Mouse (Mus musculus) urinary bladder, postnatal 36 days (tissue): ENCODE data around the gene Gm47996.
"Not testable (repeated sequence)": the region's sequence is repeated elsewhere in the genome, so short reads cannot be mapped to it uniquely, and the experiment has no call there.

Experiments used
- DNase-seq, 2 experiments: peaks; one replicate each; pipeline ENCODE4 v3.0.0; 2022; ENCODE audit warnings: low spot score in 2 of 2, mixed read lengths in 1 of 2

Gm47996 gene

DNA sequence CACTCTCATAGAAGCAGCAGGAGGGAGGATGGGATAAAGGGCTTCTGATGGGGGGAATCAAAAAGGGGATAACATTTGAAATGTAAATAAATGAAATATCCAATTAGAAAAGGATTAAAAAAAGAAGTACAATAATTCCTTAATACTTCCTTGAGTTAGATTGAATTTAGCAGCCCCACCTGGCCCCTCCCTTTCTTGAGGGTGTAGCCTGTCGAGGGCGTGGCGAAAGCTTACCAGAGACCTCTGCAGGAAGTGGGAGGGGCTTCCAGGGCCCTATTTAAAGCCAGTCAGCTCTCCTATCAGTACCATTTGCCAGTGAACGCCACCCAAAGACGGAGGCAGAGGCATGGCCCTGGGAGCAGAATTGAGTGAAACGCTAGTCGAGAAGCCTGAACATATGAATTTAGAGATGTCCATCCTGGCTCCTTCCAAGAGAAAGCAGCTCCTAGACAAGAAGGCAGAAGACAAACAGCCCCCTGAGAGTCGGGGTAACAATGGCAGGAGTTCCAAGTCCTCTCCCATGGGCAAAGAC, at the start of gene Gm47996:
Gene Gm47996 (plus strand): TSS at position 308 of the 532 bp plus-strand sequence.
- not testable (repeated sequence) for DNase-seq

- no peak for DNase-seq
Observed at GRCm38 (mm10) chr1:151166031-151166430, 43.9 kb upstream of the Gm47996 start.

- no peak for DNase-seq
Observed at GRCm38 (mm10) chr1:151167297-151168047, 42.5 kb upstream of the Gm47996 start.

GRCm38 (mm10) chr1:151168637-151169036, 41.3 kb upstream of the Gm47996 start:
- DNase-seq = no peak

GRCm38 (mm10) chr1:151171572-151172461, 38.1 kb upstream of the Gm47996 start:
- DNase-seq = no peak

DNA sequence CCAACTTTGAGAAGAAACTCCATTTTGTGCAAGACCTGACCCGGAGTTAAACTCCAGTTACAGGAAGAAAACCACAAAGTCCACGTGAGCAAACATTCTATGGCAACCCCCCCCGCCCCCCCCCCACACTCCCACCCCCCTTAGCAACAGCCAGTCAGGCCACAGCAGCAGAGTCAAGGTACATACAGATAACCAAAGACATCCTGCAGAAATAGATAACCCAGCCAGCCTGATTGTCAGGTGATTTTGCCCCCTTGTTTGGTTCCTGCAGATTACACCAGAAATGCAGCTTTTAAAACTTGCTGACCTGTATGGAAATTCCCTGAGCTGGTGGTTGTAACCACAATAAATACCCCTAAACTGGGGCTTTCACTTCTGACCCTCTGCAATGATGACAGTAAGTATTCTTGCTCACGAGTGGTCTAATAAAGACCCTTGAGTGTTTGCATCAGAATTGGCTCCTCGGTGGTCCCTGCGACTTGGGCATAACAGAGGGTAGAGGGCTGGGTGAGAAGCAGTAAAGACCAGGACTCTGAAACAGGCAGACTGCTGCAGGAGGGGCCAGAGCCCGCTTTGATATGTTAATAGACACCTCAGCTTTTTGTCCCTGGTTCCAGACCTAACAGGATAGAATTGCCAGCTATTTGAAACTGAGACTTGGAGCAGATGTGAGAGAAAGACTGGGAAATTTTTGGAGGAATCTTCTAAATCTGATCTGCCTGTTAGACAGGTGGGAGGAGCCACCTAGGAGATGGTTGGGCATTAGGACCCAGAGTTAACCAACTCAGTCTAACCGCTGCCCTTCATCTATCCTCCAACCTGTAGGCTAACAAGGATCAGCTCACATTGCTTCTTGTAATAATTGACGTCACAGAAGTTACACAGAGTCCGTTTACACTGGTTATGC, 32.6 kb upstream of the Gm47996 start:
- DNase-seq = no peak

- DNase-seq = peak in 1 of 2 experiments; percentile 4
Observed at GRCm38 (mm10) chr1:151177937-151178271, 32.0 kb upstream of the Gm47996 start.

GRCm38 (mm10) chr1:151178505-151179083, 31.3 kb upstream of the Gm47996 start:
- DNase-seq = no peak

- no peak for DNase-seq
Observed at GRCm38 (mm10) chr1:151180167-151180566, 29.8 kb upstream of the Gm47996 start.

GRCm38 (mm10) chr1:151182266-151182665, 27.7 kb upstream of the Gm47996 start, which contains the start of gene Gm47985:
Gene Gm47985, plus strand, starts transcription at chr1:151182537.
- not testable (repeated sequence) for DNase-seq

DNA sequence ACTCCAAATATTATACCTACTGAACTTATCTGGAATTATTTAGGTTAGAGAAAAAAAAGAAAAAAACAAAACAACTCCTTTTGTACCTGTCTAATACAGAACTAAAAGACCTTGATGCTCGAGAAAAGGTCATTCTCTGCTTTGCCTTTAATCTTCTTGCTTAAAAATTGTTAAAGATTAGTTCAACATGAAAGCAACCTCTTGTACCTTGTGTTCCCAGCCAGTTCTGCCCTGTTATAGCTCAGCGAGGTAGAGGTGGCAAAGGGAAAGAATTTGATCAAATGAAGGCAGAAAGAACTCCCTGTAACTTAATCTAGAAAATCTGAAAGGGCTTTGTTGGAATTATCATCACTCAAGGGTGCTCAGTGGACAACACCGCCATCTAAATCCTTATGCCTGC, 23.7 kb upstream of the Gm47996 start:
- DNase-seq = not testable (repeated sequence)

GRCm38 (mm10) chr1:151186879-151187424, 23.0 kb upstream of the Gm47996 start:
- not testable (repeated sequence) for DNase-seq

DNA sequence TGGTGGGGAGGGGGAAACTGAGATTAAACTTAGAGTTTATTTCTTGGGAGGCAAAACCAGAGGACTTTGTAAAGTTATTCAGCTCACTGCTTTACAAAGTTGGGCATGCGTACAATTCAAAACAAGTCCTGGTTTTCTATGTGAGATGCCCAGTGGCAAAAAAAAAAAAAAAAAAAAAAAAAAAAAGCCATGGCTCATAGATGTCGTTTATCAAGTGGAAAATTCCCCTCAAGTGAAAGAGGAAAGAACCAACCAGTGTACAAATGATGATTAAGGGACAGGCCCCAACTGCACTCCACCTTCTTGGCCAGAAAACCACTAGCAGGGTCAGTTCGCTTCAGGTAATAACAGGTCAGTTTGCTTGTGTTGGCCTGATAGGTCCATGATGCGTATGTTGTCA, 21.5 kb upstream of the Gm47996 start:
- DNase-seq = no peak

DNA sequence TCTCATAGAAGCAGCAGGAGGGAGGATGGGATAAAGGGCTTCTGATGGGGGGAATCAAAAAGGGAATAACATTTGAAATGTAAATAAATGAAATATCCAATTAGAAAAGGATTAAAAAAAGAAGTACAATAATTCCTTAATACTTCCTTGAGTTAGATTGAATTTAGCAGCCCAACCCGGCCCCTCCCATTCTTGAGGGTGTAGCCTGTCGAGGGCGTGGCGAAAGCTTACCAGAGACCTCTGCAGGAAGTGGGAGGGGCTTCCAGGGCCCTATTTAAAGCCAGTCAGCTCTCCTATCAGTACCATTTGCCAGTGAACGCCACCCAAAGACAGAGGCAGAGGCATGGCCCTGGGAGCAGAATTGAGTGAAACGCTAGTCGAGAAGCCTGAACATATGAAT, 17.9 kb upstream of the Gm47996 start, which contains the start of gene Gm8947:
Gene Gm8947 (plus strand): TSS at position 302 of the 400 bp plus-strand sequence.
- not testable (repeated sequence) for DNase-seq

- not testable (repeated sequence) for DNase-seq
Observed at GRCm38 (mm10) chr1:151192739-151193138, 17.2 kb upstream of the Gm47996 start.

DNA sequence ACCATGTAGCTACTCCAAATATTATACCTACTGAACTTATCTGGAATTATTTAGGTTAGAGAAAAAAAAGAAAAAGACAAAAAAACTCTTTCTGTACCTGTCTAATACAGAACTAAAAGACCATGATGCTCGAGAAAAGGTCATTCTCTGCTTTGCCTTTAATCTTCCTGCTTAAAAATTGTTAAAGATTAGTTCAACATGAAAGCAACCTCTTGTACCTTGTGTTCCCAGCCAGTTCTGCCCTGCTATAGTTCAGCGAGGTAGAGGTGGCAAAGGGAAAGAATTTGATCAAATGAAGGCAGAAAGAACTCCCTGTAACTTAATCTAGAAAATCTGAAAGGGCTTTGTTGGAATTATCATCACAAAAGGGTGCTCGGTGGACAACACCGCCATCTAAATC, 13.9 kb upstream of the Gm47996 start:
- DNase-seq = not testable (repeated sequence)

DNA sequence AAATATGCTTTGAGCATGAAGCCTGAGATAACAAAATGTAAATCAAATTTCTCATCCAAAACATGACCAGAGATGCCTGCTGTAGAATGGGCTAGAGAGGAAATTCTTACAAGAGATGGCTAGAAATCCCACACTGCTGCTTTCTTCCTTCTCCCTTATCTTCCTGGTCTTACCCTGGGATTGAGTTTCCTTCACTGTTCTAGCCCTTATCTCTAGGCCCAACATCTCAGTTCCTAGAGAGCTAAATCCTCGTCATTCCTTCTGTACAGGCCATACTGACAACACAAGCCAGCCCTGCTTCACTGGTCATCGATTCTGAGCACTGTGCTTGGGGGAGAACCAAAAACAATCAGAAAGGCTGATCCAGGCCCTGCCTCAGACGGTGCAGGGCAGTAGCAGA, 13.2 kb upstream of the Gm47996 start:
- DNase-seq = not testable (repeated sequence)

DNA sequence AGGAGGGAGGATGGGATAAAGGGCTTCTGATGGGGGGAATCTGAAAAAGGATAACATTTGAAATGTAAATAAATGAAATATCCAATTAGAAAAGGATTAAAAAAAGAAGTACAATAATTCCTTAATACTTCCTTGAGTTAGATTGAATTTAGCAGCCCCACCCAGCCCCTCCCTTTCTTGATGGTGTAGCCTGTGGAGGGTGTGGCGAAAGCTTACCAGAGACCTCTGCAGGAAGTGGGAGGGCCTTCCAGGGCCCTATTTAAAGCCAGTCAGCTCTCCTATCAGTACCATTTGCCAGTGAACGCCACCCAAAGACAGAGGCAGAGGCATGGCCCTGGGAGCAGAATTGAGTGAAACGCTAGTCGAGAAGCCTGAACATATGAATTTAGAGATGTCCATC, 11.8 kb upstream of the Gm47996 start, which contains the start of gene Gm47995:
Gene Gm47995 (plus strand): TSS at position 329 of the 400 bp plus-strand sequence.
- not testable (repeated sequence) for DNase-seq

- not testable (repeated sequence) for DNase-seq
Observed at GRCm38 (mm10) chr1:151200620-151201019, 9.3 kb upstream of the Gm47996 start.

- not testable (repeated sequence) for DNase-seq
Observed at GRCm38 (mm10) chr1:151202771-151203170, 7.2 kb upstream of the Gm47996 start.
